ENCODE assay signal across 8 mouse cellular contexts in genomic region chr10:14321503-14321902, GRCm38 (mm10).
DNase-seq lines count a peak whose midpoint lies in the region.

No protein-coding gene starts in this region.

- peak; percentile 83 for DNase-seq in CD4-positive, CD25-positive, alpha-beta regulatory T cell, adult 2 months (ENCODE audit: low read depth, low spot score)
- peak; percentile 68 for DNase-seq in ZHBTc4 (ENCODE audit: low read depth, low spot score)
- DNase-seq in cerebellum, postnatal 36 days, result peak; percentile 76 to 86
- peak; percentile 38 for DNase-seq in gastrocnemius, postnatal 25 days
- peak; percentile 87 for DNase-seq in layer of hippocampus, adult 9-10 months (ENCODE audit: low spot score)
- DNase-seq in lung, postnatal 36 days, result peak; percentile 83
- peak; percentile 89 for DNase-seq in right cerebral cortex, postnatal 14 days
- peak; percentile 62 to 74 for DNase-seq in urinary bladder, postnatal 36 days (ENCODE audit: low spot score in 2 of 2)

Comparison
In these comparisons a context has a peak if more than half of its experiments do, and no peak if none do; other contexts are left out.
1. Peak in every context shown above with its lines: DNase-seq.
2. DNase-seq: peak in every context shown above with its lines; median percentile 89 in right cerebral cortex, postnatal 14 days; 87 in layer of hippocampus, adult 9-10 months; 83 in CD4-positive, CD25-positive, alpha-beta regulatory T cell, adult 2 months; 83 in lung, postnatal 36 days; 81 in cerebellum, postnatal 36 days; 68 in ZHBTc4; 68 in urinary bladder, postnatal 36 days; 38 in gastrocnemius, postnatal 25 days.